Mouse (Mus musculus): ENCODE data around the gene Uso1.

Gene Uso1

GRCm38 (mm10) chr5:92198266-92198665 lies 60.5 kb downstream of the Uso1 start:
- DNase-seq: no peak

DNA sequence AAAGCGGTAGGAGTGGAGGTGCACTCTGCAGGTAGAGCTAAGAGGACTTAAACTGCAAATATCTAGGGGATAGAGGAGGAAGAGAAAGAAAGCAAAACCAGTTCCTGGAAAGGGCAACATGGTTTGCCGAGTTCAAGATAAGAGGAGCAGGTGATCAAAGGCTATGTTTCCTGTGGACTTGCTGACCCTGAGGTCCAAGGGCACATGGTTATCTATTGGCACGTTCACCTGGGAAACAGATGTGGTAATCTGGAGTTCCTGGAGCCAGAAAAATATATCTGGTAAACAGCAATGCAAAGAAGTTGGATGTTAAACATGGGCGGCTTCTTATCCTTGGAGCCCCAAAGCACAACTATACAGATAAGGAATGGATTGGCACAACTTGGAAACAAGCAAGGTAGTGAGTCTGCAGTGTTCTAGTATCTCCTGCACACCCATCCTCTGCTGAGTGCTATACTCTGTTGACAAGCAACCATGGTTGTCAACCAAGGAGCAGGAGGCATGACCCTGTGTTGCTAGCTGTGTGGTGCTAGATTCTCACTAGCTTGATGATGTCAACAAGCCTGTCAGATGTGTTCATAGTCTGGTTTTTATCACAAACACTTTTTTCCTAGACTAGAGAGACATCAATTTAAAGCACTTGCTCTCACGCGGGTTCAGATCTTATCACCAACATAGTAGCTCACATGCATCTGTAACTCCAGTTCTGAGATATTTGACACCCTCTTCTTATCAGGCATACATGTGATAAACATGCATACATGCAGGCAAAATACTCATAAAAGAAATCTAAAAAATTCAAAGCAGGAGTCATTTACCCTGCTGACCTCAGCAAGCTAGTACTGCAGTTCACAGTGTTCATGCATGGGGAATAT lies 66.7 kb downstream of the Uso1 start:
- DNase-seq: no peak

GRCm38 (mm10) chr5:92205184-92205583 lies 67.4 kb downstream of the Uso1 start:
- peak in 1 of 2 experiments; percentile 29 for DNase-seq

DNA sequence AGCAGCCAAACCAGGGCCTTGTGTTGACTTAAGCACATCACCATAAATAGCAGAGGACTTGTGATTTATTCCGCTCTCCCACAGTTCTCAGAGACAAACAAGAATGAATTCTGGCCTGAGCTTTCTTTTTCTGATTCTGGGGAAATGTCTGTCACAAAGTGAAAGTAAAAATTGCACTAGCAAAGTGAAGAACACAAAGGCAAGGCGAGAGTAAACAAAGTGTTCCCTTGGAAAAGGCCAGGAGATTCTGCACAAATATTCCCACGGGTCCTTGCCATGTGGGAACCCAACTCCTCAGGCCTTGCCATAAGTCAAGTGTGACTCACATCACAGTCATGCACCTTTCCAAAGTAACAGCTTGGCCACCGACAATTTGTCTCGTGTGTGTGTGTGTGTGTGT lies 68.0 kb downstream of the Uso1 start:
- peak in 1 of 2 experiments; percentile 22 for DNase-seq

- no peak for DNase-seq
Observed at GRCm38 (mm10) chr5:92206121-92206520, 68.4 kb downstream of the Uso1 start.

DNA sequence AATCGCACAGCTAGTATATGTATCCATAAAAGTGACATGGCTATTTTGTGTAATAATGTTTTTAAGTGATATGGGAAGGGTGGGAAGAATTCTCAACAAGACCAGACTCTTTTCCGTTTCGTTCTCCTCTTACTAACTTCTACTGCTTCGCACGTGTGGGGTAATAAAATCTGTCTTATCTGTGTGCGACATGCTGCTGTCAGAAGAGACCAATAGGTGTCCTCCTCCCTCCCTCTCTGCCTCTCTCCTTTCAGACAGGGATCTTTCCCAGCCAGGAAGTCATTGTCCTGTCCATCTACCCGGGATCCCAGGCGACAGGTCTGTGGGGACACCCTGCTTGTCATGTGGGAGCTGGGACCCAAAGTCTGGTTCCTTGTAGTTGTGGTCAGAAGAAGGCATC lies 72.5 kb downstream of the Uso1 start:
- no peak for DNase-seq

DNA sequence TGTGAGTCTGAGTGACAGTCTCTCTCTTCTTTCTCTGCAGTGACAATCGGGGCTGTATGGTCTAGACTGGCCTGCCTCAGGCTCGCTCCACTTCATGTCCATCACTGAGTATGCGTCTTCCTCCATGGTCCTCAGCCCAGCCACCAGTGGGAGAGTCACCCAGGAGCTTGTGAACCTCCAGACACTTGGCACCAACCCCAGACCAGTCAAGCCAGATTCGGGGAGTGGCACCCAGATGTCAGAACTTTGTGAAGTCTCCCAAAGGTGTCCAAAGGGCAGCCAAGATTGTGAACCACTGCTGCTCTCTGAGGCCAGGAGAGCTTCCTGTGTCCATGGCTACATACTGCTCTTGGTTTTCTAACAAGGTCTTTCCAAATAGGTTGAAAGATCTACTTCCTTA lies 74.5 kb downstream of the Uso1 start:
- no peak for DNase-seq

- DNase-seq: no peak
Observed at GRCm38 (mm10) chr5:92215308-92215707, 77.6 kb downstream of the Uso1 start, which contains the start of gene U90926. TSS of gene U90926 (minus strand) at chr5:92215408.

GRCm38 (mm10) chr5:92218915-92219793 lies 81.4 kb downstream of the Uso1 start:
- DNase-seq: peak in 1 of 2 experiments; percentile 12

DNA sequence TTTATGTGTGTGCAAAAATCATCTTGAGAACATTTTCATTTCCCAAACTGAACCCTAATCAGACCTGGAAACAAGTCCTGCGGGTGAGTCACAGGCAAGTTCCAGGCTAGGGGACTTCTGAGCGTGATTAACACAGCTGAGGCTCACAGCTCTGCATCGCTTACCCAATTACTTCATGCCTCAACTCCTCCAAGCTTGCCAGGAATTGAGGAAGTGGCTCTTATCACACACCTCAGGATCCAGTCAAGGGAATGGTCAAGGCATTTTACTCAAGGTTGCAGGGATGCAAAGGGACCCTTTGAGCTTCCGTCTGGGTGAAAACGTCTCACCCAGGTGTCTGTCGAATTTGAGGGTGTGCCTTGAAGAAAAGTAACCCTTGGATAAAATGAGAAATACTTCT lies 82.1 kb downstream of the Uso1 start:
- peak in 1 of 2 experiments; percentile 21 for DNase-seq

DNA sequence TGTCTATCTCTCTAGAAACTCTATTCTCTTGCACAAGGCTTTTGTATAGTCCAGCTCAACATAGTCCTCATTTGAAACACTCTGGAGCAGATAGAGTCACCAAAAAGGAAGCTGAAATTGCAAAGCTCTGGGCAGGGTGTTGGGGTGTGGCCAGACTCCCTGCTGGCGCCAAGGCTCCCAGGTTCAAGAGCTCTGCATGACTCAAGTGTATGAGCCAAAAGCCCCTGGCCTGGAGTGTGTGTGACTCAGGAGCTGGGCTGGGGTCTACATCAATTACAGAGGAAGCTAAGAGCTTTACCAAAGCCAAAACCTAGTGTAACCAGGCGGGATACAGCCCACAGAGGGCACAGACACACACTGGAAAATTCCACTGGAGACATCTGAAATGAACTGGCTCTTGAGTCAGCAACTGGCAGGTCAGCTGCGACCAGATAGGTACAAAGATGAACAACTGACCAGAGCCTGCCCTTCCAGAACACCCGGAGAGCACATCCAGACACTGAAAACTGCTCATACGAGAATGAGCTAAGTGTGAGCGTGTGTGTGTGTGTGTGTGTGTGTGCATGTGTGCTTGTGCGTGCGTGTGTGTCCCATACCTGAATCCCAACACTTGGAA lies 82.7 kb downstream of the Uso1 start:
- no peak for DNase-seq

GRCm38 (mm10) chr5:92227782-92228181 lies 90.0 kb downstream of the Uso1 start:
- no peak for DNase-seq

GRCm38 (mm10) chr5:92228776-92229175 lies 91.0 kb downstream of the Uso1 start:
- DNase-seq: no peak

- DNase-seq: no peak
Observed at GRCm38 (mm10) chr5:92229514-92229913, 91.8 kb downstream of the Uso1 start.

- no peak for DNase-seq
Observed at GRCm38 (mm10) chr5:92230306-92230705, 92.6 kb downstream of the Uso1 start.

- no peak for DNase-seq
Observed at GRCm38 (mm10) chr5:92231836-92232235, 94.1 kb downstream of the Uso1 start.

DNA sequence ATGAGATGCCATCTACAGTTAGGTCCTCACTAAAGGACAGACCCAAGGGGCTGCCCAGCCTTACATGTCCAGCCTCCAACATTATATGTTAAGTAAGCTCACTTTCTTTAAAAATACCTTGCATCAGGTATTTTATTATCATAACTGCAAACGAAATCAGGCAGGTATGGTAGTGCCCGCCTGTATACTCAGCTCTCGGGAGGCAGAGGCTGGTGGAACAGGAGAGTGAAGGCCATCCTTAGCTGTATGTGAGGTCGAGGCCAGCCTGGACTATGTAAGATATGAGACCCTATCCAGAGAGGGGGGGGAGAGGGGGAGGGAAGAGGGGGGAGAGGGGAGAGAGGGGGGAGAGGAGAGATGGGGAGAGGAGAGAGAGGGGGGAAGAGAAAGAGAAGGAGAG lies 95.6 kb downstream of the Uso1 start:
- no peak for DNase-seq

- no peak for DNase-seq
Observed at GRCm38 (mm10) chr5:92234939-92235557, 97.3 kb downstream of the Uso1 start.

DNA sequence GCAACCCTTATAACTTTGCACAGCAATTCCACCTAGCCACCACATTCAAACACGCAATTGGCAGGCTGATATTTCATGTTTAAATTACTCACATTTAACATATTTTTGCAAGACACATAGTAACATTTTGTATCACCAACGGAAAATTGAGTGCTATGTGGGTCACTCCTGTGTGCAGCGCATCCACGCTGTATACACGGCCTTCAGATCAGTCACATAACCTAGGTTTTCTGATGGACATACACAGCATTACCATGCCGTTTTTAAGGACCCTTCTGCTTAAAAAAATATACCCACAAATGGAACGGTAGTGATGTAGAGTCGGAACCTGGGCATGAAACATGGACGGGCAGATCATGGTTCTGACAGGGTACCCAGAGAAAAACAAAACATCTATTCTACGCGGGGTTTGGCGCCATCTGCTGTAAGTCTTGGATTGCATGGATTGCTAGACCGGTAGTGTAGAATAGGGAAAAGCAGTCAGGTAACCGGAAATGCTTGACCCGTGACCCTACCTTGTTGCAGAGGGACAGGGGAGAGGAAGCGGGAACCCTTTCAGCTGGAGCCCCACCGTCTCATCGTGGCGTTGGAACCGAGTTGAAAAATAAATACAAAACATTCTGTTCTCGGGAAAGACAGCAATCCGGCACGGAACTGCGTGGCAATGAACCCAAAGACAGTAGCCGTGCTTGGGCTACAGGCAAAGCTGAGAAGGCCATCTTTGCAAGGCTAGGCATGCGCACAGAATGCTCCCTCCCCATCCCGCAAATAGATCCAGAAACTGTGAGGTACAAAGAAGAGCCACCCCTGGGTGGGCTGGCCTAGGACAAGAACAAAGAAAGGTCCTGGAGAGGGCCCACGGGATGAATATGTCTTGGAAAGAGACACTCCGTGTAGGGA lies 101.8 kb downstream of the Uso1 start:
- DNase-seq: peak; percentile 84 to 86

DNA sequence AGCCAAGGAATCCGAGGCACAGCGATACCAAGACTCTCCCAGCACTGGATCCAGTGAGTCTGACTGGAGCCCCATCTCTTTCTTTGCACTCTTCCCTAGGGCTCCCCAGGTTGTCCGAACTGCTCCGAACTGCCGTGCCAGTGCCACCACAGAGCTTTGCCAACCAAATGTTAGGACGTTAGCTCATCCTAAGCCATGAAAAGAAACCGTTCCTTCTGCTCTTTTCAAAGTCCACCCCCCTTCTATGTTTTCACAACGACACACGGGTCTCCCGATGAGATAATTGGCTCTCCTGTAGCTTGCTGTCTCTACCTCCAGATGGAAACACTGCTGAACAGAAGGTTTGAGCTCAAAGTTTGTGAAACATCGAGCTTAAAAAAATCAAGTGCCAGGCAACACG lies 103.0 kb downstream of the Uso1 start:
- DNase-seq: no peak

GRCm38 (mm10) chr5:92244900-92245299 lies 107.2 kb downstream of the Uso1 start:
- DNase-seq: no peak

GRCm38 (mm10) chr5:92245483-92245882 lies 107.7 kb downstream of the Uso1 start:
- no peak for DNase-seq
